13 mouse cellular contexts compared by ENCODE assay signal in the genomic region with DNA sequence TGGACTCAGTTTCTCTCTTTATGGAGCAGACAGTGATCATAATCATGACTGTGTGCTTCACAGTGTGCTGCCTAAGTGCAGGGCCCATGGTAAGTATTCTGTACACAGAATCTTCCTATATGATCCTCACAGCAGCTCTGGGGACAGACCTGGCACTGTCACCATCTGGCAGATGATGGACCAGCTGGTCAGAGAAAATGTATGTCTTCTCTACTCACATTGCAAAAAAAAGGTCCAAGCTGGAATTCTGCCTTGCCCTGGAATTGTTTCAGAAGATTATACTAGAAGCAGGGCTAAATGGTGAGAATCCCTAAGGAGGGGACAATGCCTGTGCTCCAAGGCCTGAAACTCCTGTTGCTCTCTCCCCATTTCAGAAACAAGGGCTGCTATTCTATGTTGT.
"Had no signal": no experiment of that assay in that cellular context is flagged by ENCODE, and none has a peak within 500 bp of the region (broad histone marks: within the 10 kb centered on the region; RNA-seq: fewer than 3 reads in every experiment).

No protein-coding gene starts in this region.

- DNase-seq: liver, postnatal 0 days; lung, adult 2 months; lung, postnatal 14 days; lung, postnatal 36 days; retina, postnatal 1 day; right cerebral cortex, postnatal 4 days; spleen, adult 18-20 months; thymus, adult 18-20 months; thymus, postnatal 14 days; thymus, postnatal 36 days had no signal

- ATAC-seq: liver, postnatal 0 days; lung, postnatal 0 days; midbrain, embryonic 13.5 days; midbrain, embryonic 15.5 days had no signal
